Mouse (Mus musculus) limb, embryonic 14.5 days (tissue): ENCODE data around the gene Ctf1. TPM values are rescaled to one million over a fixed set of nuclear protein-coding genes. Genes with fewer than 3 reads are reported as not detected.

ENCODE experiments used
- ATAC-seq: fragments of 200-750 bp; cut with Nextera tagmentation; 2 replicates; pipeline ENCODE4 v1.8.0; 2017; ENCODE audit warnings: low read depth, moderate number of reproducible peaks, moderate TSS enrichment; ENCODE audit not compliant: low FRiP score
- DNase-seq: peaks from one replicate; pipeline ENCODE4 v3.0.0-alpha.2; 2015; ENCODE audit warnings: low spot score
- H3K27ac ChIP-seq: fragments of 300-500 bp; sonication (generic); replicated peaks from 2 replicates; pipeline ENCODE4 v1.5.1; 2014; ENCODE audit warnings: low read depth, mild to moderate bottlenecking, low read length, moderate library complexity, mixed read lengths
- H3K27me3 ChIP-seq: fragments of 300-500 bp; sonication (generic); 2 replicates; pipeline ENCODE4 v1.6.1; 2014; ENCODE audit warnings: low read length, mixed read lengths; ENCODE audit not compliant: control insufficient read depth, insufficient read depth
- H3K36me3 ChIP-seq: fragments of 300-500 bp; sonication (generic); 2 replicates; pipeline ENCODE4 v1.6.1; 2014; ENCODE audit warnings: mild to moderate bottlenecking, low read length, moderate library complexity, mixed read lengths; ENCODE audit not compliant: control insufficient read depth, insufficient read depth
- H3K4me1 ChIP-seq: fragments of 300-500 bp; sonication (generic); 2 replicates; pipeline ENCODE4 v1.6.1; 2014; ENCODE audit warnings: antibody characterized with exemption, low read length, mixed read lengths; ENCODE audit not compliant: control insufficient read depth, insufficient read depth
- H3K4me2 ChIP-seq: fragments of 300-500 bp; sonication (generic); replicated peaks from 2 replicates; pipeline ENCODE4 v1.6.1; 2014; ENCODE audit warnings: low read depth, mild to moderate bottlenecking, low read length, moderate library complexity; ENCODE audit not compliant: severe bottlenecking
- H3K4me3 ChIP-seq: fragments of 300-500 bp; sonication (generic); replicated peaks from 2 replicates; pipeline ENCODE4 v1.5.1; 2014; ENCODE audit warnings: low read length
- H3K9ac ChIP-seq: fragments of 300-500 bp; sonication (generic); 2 replicates; pipeline ENCODE4 v1.6.1; 2014; ENCODE audit warnings: mild to moderate bottlenecking, low read depth, low read length, moderate library complexity; ENCODE audit not compliant: severe bottlenecking
- H3K9me3 ChIP-seq: fragments of 300-500 bp; sonication (generic); 2 replicates; pipeline ENCODE4 v1.6.1; 2016; ENCODE audit warnings: low read length; ENCODE audit not compliant: control insufficient read depth
- POLR2A ChIP-seq: fragments of 200-500 bp; IDR thresholded peaks from 2 replicates; pipeline ENCODE4 v1.8.0; 2012; ENCODE audit warnings: inconsistent platforms, mild to moderate bottlenecking, moderate library complexity, borderline replicate concordance; ENCODE audit not compliant: insufficient read depth, insufficient read length; ENCODE audit errors: extremely low read depth
- WGBS: fragments of 180-500 bp; shearing (Covaris S2); extraction: QIAGEN DNeasy Blood & Tissue Kit; methylation state at CpG from one replicate; pipeline ENCODE4 v1.1.7; 2014; 5-methylcytosine and 5-hydroxymethylcytosine counted together
- polyA plus RNA-seq, 2 experiments: library from polyadenylated mRNA; depleted of rRNA in 1 of 2; stranded (reverse) in 1 of 2; unstranded in 1 of 2; fragments of >200 nt; fragmentation: Nextera tagmentation in 1 of 2; extraction: Ambion mirVana in 1 of 2; gene quantifications; 2 replicates each; pipeline versions ENCODE4 v1.2.1 to v1.2.3; 2012 to 2014

Gene Ctf1
- polyA plus RNA-seq, 2 experiments: 34.9 to 53.6 TPM

DNA sequence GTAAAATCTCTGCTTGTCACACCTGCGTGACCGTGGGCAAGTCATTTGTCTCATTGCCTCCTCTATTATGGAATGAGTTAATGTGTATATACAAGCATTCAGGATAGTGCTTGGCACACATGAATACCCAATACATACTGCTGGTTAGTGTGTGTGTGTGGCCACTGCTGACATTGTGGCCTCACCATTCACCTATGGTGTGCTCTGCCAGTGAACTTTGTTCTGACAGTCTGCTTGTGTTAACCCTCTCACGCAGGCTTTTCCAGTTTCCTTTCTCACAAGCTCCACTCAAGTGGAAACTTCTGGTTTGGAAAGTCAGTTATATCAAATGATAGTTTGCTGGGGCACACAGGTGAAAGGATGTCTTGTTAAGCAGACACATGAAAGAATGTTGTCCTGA, 1.5 kb upstream of the Ctf1 start:
- peaks cover 43% of the 10 kb centered on the region for H3K4me1 ChIP-seq
- WGBS: 89% methylated on average over 3 of the region's 3 CpGs
- no peak for TF ChIP-seq POLR2A

DNA sequence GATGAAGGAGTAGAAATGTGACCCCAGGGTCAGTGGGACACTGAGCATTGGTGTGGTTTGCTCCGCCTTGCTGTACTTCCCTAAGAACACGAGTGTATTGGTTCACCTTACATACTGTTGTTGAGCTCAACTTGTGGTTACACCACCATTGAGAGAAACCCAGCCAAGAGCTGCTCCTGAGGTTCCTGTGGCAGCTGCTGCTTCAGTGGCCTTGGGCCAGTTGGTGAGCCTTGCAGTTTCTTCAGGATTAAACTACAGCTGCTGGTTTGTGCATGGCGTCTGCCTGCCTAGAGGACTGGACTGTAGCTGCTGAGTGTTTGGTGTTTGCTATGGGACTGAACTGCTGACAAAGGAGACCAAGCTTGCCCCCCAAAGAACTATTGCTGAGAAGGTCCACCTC, 1.1 kb upstream of the Ctf1 start:
- Histone ChIP-seq H3K27ac (peak overlapping the region; percentile 96), H3K4me2 (peak overlapping the region; percentile 62), H3K4me1 (peaks cover 43% of the 10 kb centered on the region), H3K36me3 (peaks cover 23% of the 10 kb centered on the region), H3K4me3 (no peak overlapping the region), H3K9me3 (no peaks in the 10 kb centered on the region), H3K27me3 (no peaks in the 10 kb centered on the region), H3K9ac (no peak overlapping the region)
- WGBS: 67% methylated on average over 3 of the region's 3 CpGs
- TF ChIP-seq POLR2A: no peak
- DNase-seq (peak; percentile 38), ATAC-seq (no peak)

More for the DNA sequence above, 1.5 kb upstream of the Ctf1 start:
- no peaks in the 10 kb centered on the region for H3K27me3 ChIP-seq
- peak overlapping the region; percentile 96 for H3K27ac ChIP-seq
- peaks cover 24% of the 10 kb centered on the region for H3K36me3 ChIP-seq
- H3K4me2 ChIP-seq: no peak overlapping the region
- no peak overlapping the region for H3K9ac ChIP-seq
- no peak for DNase-seq
- ATAC-seq: no peak
- no peaks in the 10 kb centered on the region for H3K9me3 ChIP-seq
- H3K4me3 ChIP-seq: no peak overlapping the region

GRCm38 (mm10) chr7:127714816-127715215, 2.3 kb downstream of the Ctf1 start:
- Histone ChIP-seq H3K4me1 (peaks cover 34% of the 10 kb centered on the region), H3K4me2 (no peak overlapping the region), H3K27me3 (no peaks in the 10 kb centered on the region), H3K9ac (no peak overlapping the region), H3K9me3 (no peaks in the 10 kb centered on the region), H3K4me3 (no peak overlapping the region), H3K27ac (no peak overlapping the region), H3K36me3 (peaks cover 21% of the 10 kb centered on the region)
- WGBS: 80% methylated on average over 4 of the region's 4 CpGs
- ATAC-seq: no peak
- TF ChIP-seq POLR2A: no peak
- no peak for DNase-seq

GRCm38 (mm10) chr7:127716992-127717391, 4.5 kb downstream of the Ctf1 start:
- H3K4me1 ChIP-seq: peaks cover 19% of the 10 kb centered on the region
- no peak overlapping the region for H3K27ac ChIP-seq
- H3K9me3 ChIP-seq: no peaks in the 10 kb centered on the region
- H3K4me2 ChIP-seq: peak overlapping the region; percentile 53
- no peaks in the 10 kb centered on the region for H3K27me3 ChIP-seq
- TF ChIP-seq POLR2A: no peak
- peaks cover 21% of the 10 kb centered on the region for H3K36me3 ChIP-seq
- peak overlapping the region; percentile 32 for H3K4me3 ChIP-seq
- H3K9ac ChIP-seq: peak overlapping the region; percentile 60
- no CpG with 5 or more reads among the region's 41 CpGs for WGBS
- DNase-seq: peak; percentile 15
- ATAC-seq: no peak

GRCm38 (mm10) chr7:127718339-127718738, 5.8 kb downstream of the Ctf1 start:
- Histone ChIP-seq H3K4me2 (no peak overlapping the region), H3K4me1 (peaks cover 16% of the 10 kb centered on the region), H3K27me3 (no peaks in the 10 kb centered on the region), H3K4me3 (no peak overlapping the region), H3K27ac (no peak overlapping the region), H3K36me3 (peaks cover 21% of the 10 kb centered on the region), H3K9me3 (no peaks in the 10 kb centered on the region), H3K9ac (no peak overlapping the region)
- WGBS: 91% methylated on average over 6 of the region's 6 CpGs
- ATAC-seq (no peak), DNase-seq (no peak)
- TF ChIP-seq POLR2A: no peak

DNA sequence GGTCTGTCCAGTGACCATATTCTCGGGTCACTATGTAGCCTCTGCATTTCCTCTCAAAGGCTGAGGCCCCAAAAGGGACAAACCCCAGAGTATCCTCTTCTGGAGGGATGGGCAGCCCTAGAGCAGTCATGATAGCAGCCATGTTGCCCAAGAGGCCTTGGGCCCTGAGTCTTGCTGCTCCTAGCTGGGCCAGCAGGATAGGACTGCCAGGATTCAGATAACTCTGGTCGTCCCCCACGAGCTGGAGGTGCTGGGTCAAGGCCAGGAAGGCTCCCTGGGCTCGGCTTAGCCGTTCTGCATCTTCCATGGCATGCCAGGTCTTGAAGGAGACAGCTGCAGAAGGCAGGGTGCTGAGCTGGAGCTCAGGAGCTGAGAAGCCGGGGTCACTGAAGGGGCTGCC, 6.7 kb downstream of the Ctf1 start:
- Histone ChIP-seq H3K9me3 (no peaks in the 10 kb centered on the region), H3K9ac (no peak overlapping the region), H3K27me3 (no peaks in the 10 kb centered on the region), H3K4me1 (peaks cover 7% of the 10 kb centered on the region; the same call in 1 of the 2 replicates), H3K27ac (no peak overlapping the region), H3K4me2 (no peak overlapping the region), H3K36me3 (peaks cover 21% of the 10 kb centered on the region), H3K4me3 (no peak overlapping the region)
- no peak for TF ChIP-seq POLR2A
- 93% methylated on average over 6 of the region's 6 CpGs for WGBS
- DNase-seq: no peak
- no peak for ATAC-seq
